Mouse (Mus musculus): ENCODE data around the gene Clmp.

DNA sequence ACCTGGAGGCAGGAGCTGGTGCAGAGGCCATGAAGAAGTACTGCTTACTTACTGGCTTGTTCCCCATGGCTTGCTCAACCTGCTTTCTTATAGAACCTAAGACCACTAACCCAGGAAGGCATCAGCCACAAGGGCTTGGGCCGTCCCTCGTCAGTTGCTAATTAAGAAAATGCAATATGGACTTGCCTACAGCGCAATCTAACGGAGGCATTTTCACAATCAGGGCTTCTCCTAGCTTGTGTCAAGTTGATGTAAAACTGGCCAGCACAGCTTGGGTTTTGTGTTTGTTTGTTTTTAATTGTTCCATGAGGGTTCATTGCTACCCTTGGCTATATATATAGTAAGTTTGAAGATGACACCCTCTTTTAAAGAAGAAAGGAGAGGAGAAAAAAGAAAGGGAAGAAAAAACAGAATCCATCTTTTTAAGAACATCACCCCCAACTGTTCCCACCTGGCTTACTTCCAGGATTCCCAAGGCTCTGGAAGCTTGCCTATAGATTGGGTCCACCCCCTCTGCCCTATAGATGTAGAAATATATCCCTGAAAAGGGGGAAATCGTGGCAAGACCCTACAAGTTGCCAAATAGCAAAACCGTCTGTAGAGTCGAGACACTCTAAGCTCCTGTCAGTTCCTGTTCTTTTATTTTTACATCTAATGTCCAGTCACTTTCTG, 42.2 kb downstream of the Clmp start:
- TF ChIP-seq CTCF (IDR thresholded peaks at IDR 0.05; ENCODE audit: insufficient read depth, low read length) (no peak), POLR2A (IDR thresholded peaks at IDR 0.05; ENCODE audit: borderline replicate concordance, extremely low read depth, low read depth, low read length) (no peak)
